Comparison of ENCODE assay signal across 28 mouse cellular contexts in genomic region chr8:71550754-71551153, GRCm38 (mm10). TPM values are rescaled to one million over a fixed set of nuclear protein-coding genes. Genes with fewer than 3 reads are reported as not detected.
"Had no signal": no experiment of that assay in that cellular context is flagged by ENCODE, and none has a peak within 500 bp of the region (broad histone marks: within the 10 kb centered on the region; RNA-seq: fewer than 3 reads in every experiment).

No protein-coding gene starts in this region.

- H3K4me2 ChIP-seq: intestine, embryonic 15.5 days; limb, embryonic 12.5 days; limb, embryonic 15.5 days; liver, embryonic 11.5 days; lung, embryonic 14.5 days; midbrain, embryonic 12.5 days; midbrain, embryonic 15.5 days; neural tube, embryonic 13.5 days; stomach, embryonic 15.5 days had no signal

- H3K27me3 ChIP-seq: stomach, embryonic 15.5 days had no signal

- H3K4me1 ChIP-seq: limb, embryonic 12.5 days; limb, embryonic 15.5 days; midbrain, embryonic 12.5 days; midbrain, embryonic 15.5 days; neural tube, embryonic 13.5 days; stomach, embryonic 15.5 days had no signal

- H3K27ac ChIP-seq: intestine, embryonic 15.5 days; layer of hippocampus, adult 2 months; left cerebral cortex, adult 2 months; limb, embryonic 12.5 days; limb, embryonic 15.5 days; liver, embryonic 14.5 days; midbrain, embryonic 12.5 days; midbrain, embryonic 15.5 days; neural tube, embryonic 13.5 days; stomach, embryonic 15.5 days had no signal

- ATAC-seq: hindbrain, embryonic 16.5 days; intestine, embryonic 15.5 days; liver, postnatal 0 days; midbrain, embryonic 15.5 days had no signal

- H3K9me3 ChIP-seq: intestine, embryonic 15.5 days; limb, embryonic 12.5 days; limb, embryonic 15.5 days; midbrain, embryonic 12.5 days; midbrain, embryonic 15.5 days; neural tube, embryonic 13.5 days; stomach, embryonic 15.5 days had no signal

- H3K9ac ChIP-seq: intestine, embryonic 15.5 days; limb, embryonic 12.5 days; limb, embryonic 15.5 days; liver, embryonic 14.5 days; liver, postnatal 0 days; lung, embryonic 14.5 days; midbrain, embryonic 12.5 days; midbrain, embryonic 15.5 days; neural tube, embryonic 13.5 days; stomach, embryonic 15.5 days had no signal

- H3K4me3 ChIP-seq: intestine, embryonic 15.5 days; layer of hippocampus, adult 2 months; left cerebral cortex, adult 2 months; limb, embryonic 12.5 days; limb, embryonic 15.5 days; midbrain, embryonic 12.5 days; midbrain, embryonic 15.5 days; myocyte; neural tube, embryonic 13.5 days; stomach, embryonic 15.5 days had no signal

- DNase-seq: kidney, adult 11 months; kidney, adult 8-10 months; layer of hippocampus, postnatal 36 days; left cerebral cortex, postnatal 4 days; liver, postnatal 0 days; lung, embryonic 14.5 days; lung, postnatal 10 days; lung, postnatal 4 days; retina, postnatal 1 day; right cerebral cortex, postnatal 25 days; spleen, adult 18-20 months had no signal

RNA-seq across cellular contexts. Expression of gene Tmem221, which starts 7.9 kb away (rescaled TPM):
- total RNA-seq: layer of hippocampus, postnatal 10 days; layer of hippocampus, postnatal 36 days; left cerebral cortex, adult 2 months; left cerebral cortex, postnatal 4 days; megakaryocyte progenitor cell, adult 5-6 weeks had no signal
- polyA plus RNA-seq: neural tube, embryonic 13.5 days had no signal

RNA-seq across cellular contexts. Expression of gene Nxnl1, which starts 15.6 kb away (rescaled TPM):
- total RNA-seq: layer of hippocampus, adult 2 months; layer of hippocampus, postnatal 10 days; layer of hippocampus, postnatal 36 days; left cerebral cortex, postnatal 4 days; megakaryocyte progenitor cell, adult 5-6 weeks; neutrophil, adult 5-6 weeks had no signal
- polyA plus RNA-seq: hindbrain, embryonic 16.5 days; large intestine, adult 2 months; limb, embryonic 12.5 days; midbrain, embryonic 12.5 days; midbrain, embryonic 15.5 days; neural tube, embryonic 13.5 days had no signal
